Mouse (Mus musculus) cerebellum, adult 18-20 months (tissue): ENCODE measurements at regions not wholly inside any gene's neighbourhood (a gene's known extent, or its start where the extent isn't known, plus 50 kb on each side); places are given as distances from the start of the nearest gene placed in this dataset.
"Not testable (repeated sequence)": the region's sequence is repeated elsewhere in the genome, so short reads cannot be mapped to it uniquely, and the experiment has no call there.

Experiments
- DNase-seq, 2 experiments: peaks; one replicate each; pipeline ENCODE4 v3.0.0; 2021

- DNase-seq = no peak
Observed at GRCm38 (mm10) chr1:4570730-4571129, 237.0 kb upstream of the Gm37988 start.

DNA sequence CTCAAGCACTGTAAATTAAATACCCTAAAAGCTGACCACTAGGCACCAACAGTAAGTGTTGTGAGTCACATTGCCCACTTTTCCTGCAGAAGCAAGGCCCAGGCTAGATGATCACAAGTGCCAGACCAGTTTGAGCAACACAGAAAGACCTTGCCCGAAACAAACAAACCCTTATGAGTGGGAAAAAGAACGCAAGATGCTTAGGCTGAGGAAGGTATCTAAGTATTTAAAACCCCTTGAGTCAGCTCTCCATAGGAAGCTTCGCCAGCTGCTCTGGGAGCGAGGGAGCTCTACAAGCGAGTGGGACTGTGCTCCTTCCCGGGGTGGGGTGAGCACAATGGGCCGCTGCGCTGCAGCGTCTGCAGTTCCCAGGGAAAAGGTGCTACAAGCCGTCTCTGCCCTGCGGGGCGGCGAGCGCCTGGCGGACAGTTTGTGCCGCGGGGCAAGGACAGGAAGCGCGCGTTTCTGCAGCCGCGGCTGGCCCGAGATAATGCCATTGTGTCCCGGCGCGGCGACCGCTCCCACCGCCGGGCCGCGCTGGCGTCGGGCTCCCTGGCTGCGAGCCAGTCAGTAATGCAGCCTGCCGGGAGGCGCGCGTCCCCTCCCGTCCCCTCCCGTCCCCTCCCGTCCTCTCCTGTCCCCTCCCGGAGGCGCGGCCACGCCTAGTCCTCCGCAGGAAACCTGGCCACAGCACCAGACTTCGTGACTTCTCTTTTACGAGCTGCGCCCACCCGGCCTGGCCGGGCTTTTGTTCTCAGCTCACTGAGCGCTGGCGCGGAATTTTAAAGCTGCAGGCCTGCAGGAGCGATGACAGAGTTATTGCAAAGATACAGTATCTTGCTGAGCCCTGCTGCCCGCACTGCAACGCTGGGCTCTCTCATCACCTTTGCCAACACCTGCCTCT is 236.1 kb upstream of the Gm37988 start:
- DNase-seq = peak; percentile 33 to 69

- no peak for DNase-seq
Observed at GRCm38 (mm10) chr1:4572311-4572710, 235.4 kb upstream of the Gm37988 start.

- no peak for DNase-seq
Observed at GRCm38 (mm10) chr1:4574101-4574500, 233.6 kb upstream of the Gm37988 start.

DNA sequence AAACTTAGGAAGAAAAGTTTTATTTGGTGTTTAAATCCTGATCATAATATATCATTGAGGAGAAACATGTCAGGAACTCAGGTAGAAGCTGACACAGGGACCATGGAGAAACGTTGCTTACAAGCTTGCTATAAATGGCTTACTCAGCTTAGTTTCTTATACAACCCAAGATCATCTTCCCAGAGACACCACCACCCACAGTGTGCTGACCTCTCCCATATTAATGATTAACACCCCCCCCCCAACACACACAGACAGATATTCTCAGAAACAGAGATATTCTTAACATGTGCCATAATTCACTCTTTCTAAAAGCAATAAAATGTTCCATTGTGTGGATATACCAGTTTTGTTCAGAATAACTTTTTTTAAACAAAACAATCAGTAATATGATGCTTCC is 230.7 kb upstream of the Gm37988 start:
- no peak for DNase-seq

- DNase-seq = no peak
Observed at GRCm38 (mm10) chr1:4582534-4582933, 225.2 kb upstream of the Gm37988 start.

GRCm38 (mm10) chr1:4597856-4598255 is 209.8 kb upstream of the Gm37988 start:
- DNase-seq = no peak

GRCm38 (mm10) chr1:4598425-4598824 is 209.3 kb upstream of the Gm37988 start:
- no peak for DNase-seq

GRCm38 (mm10) chr1:4602386-4602785 is 205.3 kb upstream of the Gm37988 start:
- no peak for DNase-seq

DNA sequence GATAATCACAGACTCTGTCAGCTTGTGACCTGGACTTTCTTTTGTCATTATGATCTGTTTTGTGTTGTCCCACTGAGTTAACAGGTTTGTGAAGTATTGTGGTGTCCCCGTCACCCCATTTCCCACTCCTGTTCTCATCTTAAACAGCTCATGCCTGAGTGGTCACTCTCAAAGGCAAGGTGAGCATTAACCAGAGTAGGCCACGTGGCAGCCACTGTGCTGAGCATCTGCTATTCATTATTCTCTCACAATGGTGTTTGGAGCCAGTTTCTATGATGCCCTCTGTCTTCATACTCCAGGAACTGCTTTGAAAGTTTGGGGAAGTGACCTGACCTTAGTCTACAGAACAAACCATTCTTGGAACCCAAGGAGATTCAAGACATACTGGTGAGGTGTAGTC is 198.9 kb upstream of the Gm37988 start:
- DNase-seq = no peak

DNA sequence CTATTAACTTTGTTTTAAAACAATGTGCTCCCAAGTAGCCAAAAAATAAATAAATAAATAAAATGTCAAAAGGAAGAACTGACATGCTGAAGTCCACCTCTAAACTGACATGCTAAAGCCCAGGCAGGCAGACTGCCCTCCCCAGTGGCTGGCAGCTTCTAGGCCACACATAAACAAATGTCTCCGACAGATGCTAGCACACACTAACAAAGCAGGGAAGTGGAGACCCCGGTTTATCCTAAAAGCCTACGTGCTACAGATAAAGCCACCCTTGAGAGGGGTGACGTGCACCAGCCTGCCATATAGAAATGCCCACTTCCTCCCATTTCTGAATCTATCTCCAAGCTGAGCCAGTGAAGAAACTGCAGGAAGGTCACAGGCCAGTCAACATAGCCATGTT is 194.4 kb upstream of the Gm37988 start:
- DNase-seq = no peak

DNA sequence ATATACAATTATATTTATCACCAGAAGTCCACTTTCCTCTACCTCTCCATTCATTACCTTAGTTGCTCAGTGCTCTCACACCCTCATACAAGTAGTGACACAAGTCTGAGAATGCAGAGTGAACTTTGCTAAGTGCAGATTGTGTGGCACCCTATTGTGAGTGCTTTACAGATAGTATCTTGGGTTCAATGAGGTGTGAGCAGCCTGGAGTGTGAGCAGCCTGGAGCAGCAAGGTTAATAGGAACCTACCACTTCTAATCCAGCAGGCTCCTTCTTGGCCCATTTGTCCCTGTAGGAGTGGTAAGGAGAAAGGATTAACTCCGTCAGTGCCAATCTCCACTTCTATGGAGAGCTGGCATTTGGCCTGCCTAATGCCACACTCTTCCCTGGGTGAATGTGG is 192.4 kb upstream of the Gm37988 start:
- no peak for DNase-seq

DNA sequence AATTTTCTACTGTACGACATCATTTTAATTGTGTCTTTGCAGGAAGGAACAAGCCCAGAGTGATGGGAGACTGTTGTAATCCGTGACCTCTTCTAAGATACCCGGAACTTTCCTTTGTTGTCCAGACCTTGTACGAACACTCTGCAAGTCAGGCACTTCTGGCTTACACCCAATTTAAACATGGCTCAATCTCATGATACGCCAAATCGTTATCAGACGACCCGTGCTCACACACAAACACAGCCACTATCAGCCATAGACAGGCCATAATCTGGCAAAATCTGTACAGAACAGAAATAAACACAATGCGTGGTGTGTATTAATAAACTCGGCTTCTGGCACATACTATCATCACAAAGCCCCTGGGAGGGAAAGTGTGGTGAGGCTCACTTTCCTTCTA is 190.2 kb upstream of the Gm37988 start:
- DNase-seq = no peak

GRCm38 (mm10) chr1:4622408-4622807 is 185.3 kb upstream of the Gm37988 start:
- no peak for DNase-seq

GRCm38 (mm10) chr1:4623268-4623667 is 184.4 kb upstream of the Gm37988 start:
- no peak for DNase-seq

DNA sequence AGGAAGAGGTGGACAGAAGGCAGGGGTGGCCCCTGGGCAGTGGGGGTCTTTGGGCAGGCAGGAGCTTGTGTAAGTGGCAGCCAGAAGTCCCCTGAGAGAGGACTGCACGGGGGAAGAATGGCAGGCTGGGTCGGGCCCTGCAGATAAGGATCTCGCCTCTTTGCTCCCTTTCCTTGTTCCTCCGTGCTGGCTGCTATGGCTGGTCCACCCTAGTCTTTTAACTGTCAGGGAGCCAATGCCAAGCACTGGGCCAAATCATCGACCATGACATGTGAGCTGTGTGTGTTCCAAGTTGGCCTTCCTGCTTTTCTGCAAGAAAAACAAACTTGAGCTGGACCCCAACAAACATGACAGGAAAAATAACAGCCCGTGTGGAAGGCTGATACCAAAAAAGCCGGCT is 153.8 kb upstream of the Gm37988 start:
- DNase-seq = no peak

- no peak for DNase-seq
Observed at GRCm38 (mm10) chr1:4655252-4655651, 152.4 kb upstream of the Gm37988 start.

DNA sequence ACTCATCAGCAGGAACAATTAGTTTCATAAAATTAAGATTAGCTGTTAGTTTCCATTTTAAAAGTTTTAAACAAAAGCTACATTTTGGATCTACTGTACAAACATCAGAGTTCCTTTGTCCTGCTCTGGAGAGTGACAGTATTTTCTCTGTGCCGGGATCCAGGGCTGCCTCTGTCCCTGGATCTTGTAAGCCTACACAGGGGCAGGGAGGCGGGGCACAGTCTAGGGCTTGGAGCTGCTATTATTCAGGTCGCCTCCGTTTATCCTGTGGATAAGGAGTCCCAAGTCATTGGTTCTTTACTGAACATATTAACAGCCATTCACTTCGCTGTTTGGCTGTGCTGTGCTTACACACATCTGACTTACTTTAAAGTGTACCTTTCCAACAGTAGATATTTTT is 150.8 kb upstream of the Gm37988 start:
- no peak for DNase-seq

- not testable (repeated sequence) for DNase-seq
Observed at GRCm38 (mm10) chr1:4660081-4660480, 147.6 kb upstream of the Gm37988 start.

- not testable (repeated sequence) for DNase-seq
Observed at GRCm38 (mm10) chr1:4660616-4661015, 147.1 kb upstream of the Gm37988 start.

DNA sequence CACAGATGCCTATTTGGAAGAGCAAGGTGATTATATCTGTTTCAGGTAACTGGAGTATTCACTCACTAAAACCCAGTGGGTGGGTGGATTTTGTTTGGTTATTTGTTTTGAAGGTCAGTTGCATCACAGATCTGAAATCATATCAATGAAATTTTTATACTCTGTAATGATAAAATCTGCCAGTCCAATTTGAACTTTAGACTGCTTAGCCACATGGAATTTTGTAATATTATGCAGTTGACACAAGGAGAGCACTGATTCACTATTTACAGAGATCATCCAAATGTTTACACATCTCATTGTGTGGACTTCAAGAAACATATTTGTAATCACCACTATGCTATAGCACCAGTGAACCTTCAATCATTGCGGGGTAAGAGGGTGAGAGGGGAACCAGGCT is 145.9 kb upstream of the Gm37988 start:
- no peak for DNase-seq

GRCm38 (mm10) chr1:4669732-4670131 is 138.0 kb upstream of the Gm37988 start:
- DNase-seq = no peak

DNA sequence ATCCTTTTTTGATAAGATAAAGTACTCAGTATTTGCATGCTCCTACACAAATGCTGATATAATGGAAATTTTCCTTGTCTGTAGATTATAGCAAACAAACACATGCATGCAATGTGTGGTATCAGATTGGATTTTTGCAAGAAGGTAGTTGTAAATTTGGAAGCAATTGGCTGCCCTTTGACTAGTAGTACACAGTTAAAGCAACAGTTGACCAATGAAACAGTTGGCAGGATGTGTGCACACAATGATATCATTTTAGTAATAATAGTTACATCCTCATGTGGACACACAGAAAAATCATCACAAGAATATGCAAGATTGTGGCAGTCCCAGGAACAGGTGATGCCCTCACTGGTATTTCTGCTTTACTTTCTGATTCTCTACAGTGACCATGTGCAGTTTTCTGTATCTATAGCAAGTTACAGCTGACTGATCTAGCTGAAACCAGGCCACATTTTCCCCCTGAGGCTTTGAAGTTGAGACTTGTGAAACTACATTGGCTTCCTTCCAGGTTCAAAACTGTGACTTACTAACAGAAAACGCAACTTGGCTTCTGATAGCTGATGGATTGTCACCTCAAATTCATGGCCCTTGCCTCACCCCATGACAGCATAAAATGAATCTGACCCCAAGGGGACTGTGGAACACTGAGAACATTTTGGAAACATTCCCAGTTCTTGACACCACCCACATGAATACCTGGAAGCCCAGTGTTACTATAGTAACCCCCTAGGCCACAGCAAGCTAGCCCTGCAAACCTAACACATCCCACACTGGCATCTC is 136.3 kb upstream of the Gm37988 start:
- DNase-seq = no peak

DNA sequence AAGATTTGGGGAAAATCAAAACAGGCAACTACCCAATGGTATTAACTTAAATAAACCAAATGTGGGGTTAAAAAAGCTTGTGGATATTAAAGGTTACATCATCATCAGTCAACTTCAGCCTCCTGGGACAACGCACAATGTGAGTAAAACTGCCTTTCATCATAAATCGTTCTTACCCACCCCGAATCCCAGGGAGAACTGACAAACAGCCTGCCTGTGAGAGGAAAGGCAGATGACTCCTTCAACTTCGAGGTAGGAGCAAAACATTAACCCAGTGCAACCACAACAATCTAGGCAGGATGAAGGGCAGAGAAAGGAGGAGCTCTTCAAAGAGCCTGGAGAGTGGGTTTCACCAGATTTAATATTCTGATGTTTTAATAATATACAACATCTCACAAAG is 135.3 kb upstream of the Gm37988 start:
- DNase-seq = no peak
